Mouse (Mus musculus) cerebellum, adult 2 months (tissue): Measurements from ENCODE around the gene Car5a.

Experiments used
- CTCF ChIP-seq: fragments of 200-500 bp; IDR thresholded peaks from 2 replicates; pipeline ENCODE4 v1.5.1; 2011; ENCODE audit warnings: low read depth, mild to moderate bottlenecking, control low read depth, low read length, moderate library complexity, borderline replicate concordance; ENCODE audit not compliant: insufficient read depth
- POLR2A ChIP-seq: fragments of 200-500 bp; IDR thresholded peaks from 2 replicates; pipeline ENCODE4 v1.6.1; 2011; ENCODE audit warnings: low read length, control low read depth, borderline replicate concordance; ENCODE audit not compliant: insufficient read depth

GRCm38 (mm10) chr8:121947753-121948141 is 3.0 kb upstream of the Car5a start:
- no peak for TF ChIP-seq POLR2A
- TF ChIP-seq CTCF: no peak
